Mouse (Mus musculus): ENCODE results near the gene Oprd1.

DNA sequence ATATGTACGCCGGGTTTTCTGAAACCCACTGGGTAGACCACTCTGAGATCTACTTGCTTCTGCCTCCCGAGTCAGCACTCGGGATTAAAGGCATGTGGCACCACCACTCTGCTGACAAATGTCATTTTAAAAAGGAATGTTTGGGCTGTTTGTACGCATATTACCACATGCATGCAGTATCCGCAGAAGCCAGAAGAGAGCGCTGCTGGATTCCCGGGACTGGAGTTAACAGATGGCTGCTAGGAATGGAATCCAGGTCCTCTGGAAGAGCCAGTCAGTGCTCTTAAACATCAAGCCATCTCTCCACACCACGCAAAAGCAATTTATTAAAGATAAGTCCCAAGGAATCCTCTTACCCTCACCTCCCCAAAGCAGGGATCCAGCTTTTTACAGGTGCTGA lies 36.4 kb upstream of the Oprd1 start:
- TF ChIP-seq CTCF (conservative IDR thresholded peaks at IDR 0.05; ENCODE audit: low read length) (peak; percentile 86), NANOG (IDR thresholded peaks at IDR 0.05; ENCODE audit: borderline replicate concordance, low read length) (no peak), POU5F1 (IDR thresholded peaks at IDR 0.05; ENCODE audit: borderline replicate concordance, low read length) (no peak)

All from E14TG2a.4 (cell line).